Mouse (Mus musculus) embryo, embryonic 11.5 days (tissue): ENCODE results near the gene Mpp2.

Experiments used
- DNase-seq: peaks from one replicate; pipeline ENCODE4 v3.0.0-alpha.2; 2012; ENCODE audit warnings: low read depth, low spot score

The Mpp2 gene

DNA sequence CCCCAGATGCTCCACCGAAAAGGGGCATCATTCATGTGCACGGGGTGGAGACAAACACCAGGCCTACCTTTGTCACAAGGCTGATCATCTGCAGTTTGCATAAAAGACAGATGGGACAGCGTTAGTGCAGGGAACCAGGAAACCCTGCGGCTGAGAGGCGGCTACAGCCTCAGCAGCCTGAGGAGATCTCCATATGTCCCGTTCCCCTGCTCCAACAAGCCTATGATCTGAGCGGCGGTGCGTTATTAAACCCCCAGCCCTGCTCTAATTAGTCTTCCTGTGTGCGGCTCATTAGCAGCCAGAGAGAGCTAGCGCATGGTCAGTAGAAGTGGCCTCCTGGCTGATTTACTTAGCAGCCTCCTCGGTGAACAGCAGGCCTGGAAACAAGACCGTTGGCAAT, 78.2 kb downstream of the Mpp2 start:
- DNase-seq = no peak

GRCm38 (mm10) chr11:102008954-102009637, 79.2 kb downstream of the Mpp2 start:
- DNase-seq = no peak

GRCm38 (mm10) chr11:102008372-102008771, 79.9 kb downstream of the Mpp2 start:
- DNase-seq = no peak
